Mouse (Mus musculus) ES-E14 (cell line): Measurements from ENCODE around the gene Arf4.

Experiments used
- CHD2 ChIP-seq: IDR thresholded peaks from 2 replicates; pipeline ENCODE4 v1.6.1; 2014; ENCODE audit warnings: mild to moderate bottlenecking, low read depth, low read length, inconsistent platforms
- HCFC1 ChIP-seq: IDR thresholded peaks from 2 replicates; pipeline ENCODE4 v1.6.1; 2012; ENCODE audit warnings: low read length, inconsistent platforms, borderline replicate concordance; ENCODE audit not compliant: insufficient read depth
- ZC3H11A ChIP-seq: IDR thresholded peaks from 2 replicates; pipeline ENCODE4 v1.6.1; 2012; ENCODE audit warnings: low read depth, mild to moderate bottlenecking, inconsistent platforms, low read length, borderline replicate concordance

- TF ChIP-seq ZC3H11A, result no peak
- no peak for TF ChIP-seq HCFC1
- TF ChIP-seq CHD2, result no peak
Observed at GRCm38 (mm10) chr14:26595167-26595566, 42.7 kb upstream of the Arf4 start.
